Mouse (Mus musculus): Measurements from ENCODE around the gene Rras2. TPM values are rescaled to one million over a fixed set of nuclear protein-coding genes. Genes with fewer than 3 reads are reported as not detected.

Rras2 gene
- 25.6 and 26.6 TPM in 2 replicates for polyA plus RNA-seq (2014; fragmentation: Nextera tagmentation; extraction: Ambion mirVana)

- Histone ChIP-seq H3K9me3 (ENCODE audit: control insufficient read depth, low read length) (no peaks in the 10 kb centered on the region), H3K4me3 (ENCODE audit: low read depth, low read length) (peak within 1 kb of the TSS; percentile 82), H3K4me1 (replicated peaks; ENCODE audit: control insufficient read depth, insufficient read depth, low read length) (peaks cover 6% of the 10 kb centered on the region; the same call in 1 of the 2 replicates), H3K36me3 (ENCODE audit: control insufficient read depth, insufficient read depth, low read length) (no peaks in the 10 kb centered on the region), H3K27ac (ENCODE audit: low read depth, low read length) (peak within 1 kb of the TSS; percentile 89), H3K9ac (ENCODE audit: low read length) (peak within 1 kb of the TSS; percentile 80), H3K27me3 (ENCODE audit: control insufficient read depth, insufficient read depth, low read length) (no peaks in the 10 kb centered on the region), H3K4me2 (ENCODE audit: low read depth, low read length, severe bottlenecking) (peak within 1 kb of the TSS; percentile 85)
- peak; percentile 95 for DNase-seq (ENCODE audit: low spot score)
- under 1% methylated on average over 45 of the region's 55 CpGs for WGBS
- ATAC-seq (replicated peaks; ENCODE audit: low FRiP score), result peak; percentile 99
Observed at GRCm38 (mm10) chr7:114117444-114117905, at the start of gene Rras2. Gene Rras2 (minus strand): TSS chr7:114117781.

- no peak for ATAC-seq (replicated peaks; ENCODE audit: low FRiP score)
- Histone ChIP-seq H3K36me3 (ENCODE audit: control insufficient read depth, insufficient read depth, low read length) (no peaks in the 10 kb centered on the region), H3K27me3 (ENCODE audit: control insufficient read depth, insufficient read depth, low read length) (no peaks in the 10 kb centered on the region), H3K4me1 (replicated peaks; ENCODE audit: control insufficient read depth, insufficient read depth, low read length) (no peaks in the 10 kb centered on the region; the same call in 1 of the 2 replicates), H3K4me3 (ENCODE audit: low read depth, low read length) (no peak overlapping the region), H3K9ac (ENCODE audit: low read length) (no peak overlapping the region), H3K9me3 (ENCODE audit: control insufficient read depth, low read length) (no peaks in the 10 kb centered on the region), H3K27ac (ENCODE audit: low read depth, low read length) (no peak overlapping the region), H3K4me2 (ENCODE audit: low read depth, low read length, severe bottlenecking) (no peak overlapping the region)
- 86% methylated on average over 5 of the region's 5 CpGs for WGBS
- DNase-seq (ENCODE audit: low spot score), result no peak
Observed at GRCm38 (mm10) chr7:114162975-114163374, 45.4 kb upstream of the Rras2 start.

GRCm38 (mm10) chr7:114161101-114161500 is 43.5 kb upstream of the Rras2 start:
- Histone ChIP-seq H3K4me2 (ENCODE audit: low read depth, low read length, severe bottlenecking) (no peak overlapping the region), H3K27ac (ENCODE audit: low read depth, low read length) (no peak overlapping the region), H3K9ac (ENCODE audit: low read length) (no peak overlapping the region), H3K9me3 (ENCODE audit: control insufficient read depth, low read length) (no peaks in the 10 kb centered on the region), H3K4me1 (replicated peaks; ENCODE audit: control insufficient read depth, insufficient read depth, low read length) (no peaks in the 10 kb centered on the region; the same call in 1 of the 2 replicates), H3K27me3 (ENCODE audit: control insufficient read depth, insufficient read depth, low read length) (no peaks in the 10 kb centered on the region), H3K36me3 (ENCODE audit: control insufficient read depth, insufficient read depth, low read length) (no peaks in the 10 kb centered on the region), H3K4me3 (ENCODE audit: low read depth, low read length) (no peak overlapping the region)
- ATAC-seq (replicated peaks; ENCODE audit: low FRiP score), result no peak
- WGBS, result 85% methylated on average over 8 of the region's 8 CpGs
- DNase-seq (ENCODE audit: low spot score), result no peak

- H3K4me3 ChIP-seq (ENCODE audit: low read depth, low read length), result no peak overlapping the region
- no peak overlapping the region for H3K9ac ChIP-seq (ENCODE audit: low read length)
- H3K27ac ChIP-seq (ENCODE audit: low read depth, low read length), result no peak overlapping the region
- H3K4me2 ChIP-seq (ENCODE audit: low read depth, low read length, severe bottlenecking), result no peak overlapping the region
- no peaks in the 10 kb centered on the region for H3K27me3 ChIP-seq (ENCODE audit: control insufficient read depth, insufficient read depth, low read length)
- ATAC-seq (replicated peaks; ENCODE audit: low FRiP score) (peak; percentile 44; the same call in 1 of the 2 replicates), DNase-seq (ENCODE audit: low spot score) (no peak)
- H3K4me1 ChIP-seq (replicated peaks; ENCODE audit: control insufficient read depth, insufficient read depth, low read length), result no peaks in the 10 kb centered on the region; the same call in 1 of the 2 replicates
- 58% methylated on average over 12 of the region's 12 CpGs for WGBS
- no peaks in the 10 kb centered on the region for H3K9me3 ChIP-seq (ENCODE audit: control insufficient read depth, low read length)
- H3K36me3 ChIP-seq (ENCODE audit: control insufficient read depth, insufficient read depth, low read length), result no peaks in the 10 kb centered on the region
Observed at GRCm38 (mm10) chr7:114157716-114158278, 40.2 kb upstream of the Rras2 start.

GRCm38 (mm10) chr7:114156364-114156763 is 38.8 kb upstream of the Rras2 start:
- H3K4me1 ChIP-seq (replicated peaks; ENCODE audit: control insufficient read depth, insufficient read depth, low read length), result no peaks in the 10 kb centered on the region; the same call in 1 of the 2 replicates
- ATAC-seq (replicated peaks; ENCODE audit: low FRiP score) (no peak), DNase-seq (ENCODE audit: low spot score) (no peak)
- WGBS, result 87% methylated on average over 4 of the region's 4 CpGs
- no peak overlapping the region for H3K27ac ChIP-seq (ENCODE audit: low read depth, low read length)
- no peaks in the 10 kb centered on the region for H3K36me3 ChIP-seq (ENCODE audit: control insufficient read depth, insufficient read depth, low read length)
- no peak overlapping the region for H3K4me3 ChIP-seq (ENCODE audit: low read depth, low read length)
- no peak overlapping the region for H3K4me2 ChIP-seq (ENCODE audit: low read depth, low read length, severe bottlenecking)
- no peaks in the 10 kb centered on the region for H3K9me3 ChIP-seq (ENCODE audit: control insufficient read depth, low read length)
- no peak overlapping the region for H3K9ac ChIP-seq (ENCODE audit: low read length)
- H3K27me3 ChIP-seq (ENCODE audit: control insufficient read depth, insufficient read depth, low read length), result no peaks in the 10 kb centered on the region

- 79% methylated on average over 5 of the region's 5 CpGs for whole genome bisulfite sequencing
- Histone ChIP-seq H3K27ac (ENCODE audit: low read depth, low read length) (no peak overlapping the region), H3K9ac (ENCODE audit: low read length) (no peak overlapping the region), H3K4me1 (replicated peaks; ENCODE audit: control insufficient read depth, insufficient read depth, low read length) (no peaks in the 10 kb centered on the region; the same call in 1 of the 2 replicates), H3K4me2 (ENCODE audit: low read depth, low read length, severe bottlenecking) (no peak overlapping the region), H3K36me3 (ENCODE audit: control insufficient read depth, insufficient read depth, low read length) (no peaks in the 10 kb centered on the region), H3K27me3 (ENCODE audit: control insufficient read depth, insufficient read depth, low read length) (no peaks in the 10 kb centered on the region), H3K9me3 (ENCODE audit: control insufficient read depth, low read length) (no peaks in the 10 kb centered on the region), H3K4me3 (ENCODE audit: low read depth, low read length) (no peak overlapping the region)
- ATAC-seq (replicated peaks; ENCODE audit: low FRiP score) (no peak), DNase-seq (ENCODE audit: low spot score) (no peak)
Observed at GRCm38 (mm10) chr7:114155053-114155865, 37.7 kb upstream of the Rras2 start.

GRCm38 (mm10) chr7:114151036-114151780 is 33.6 kb upstream of the Rras2 start:
- no peaks in the 10 kb centered on the region for H3K9me3 ChIP-seq (ENCODE audit: control insufficient read depth, low read length)
- H3K9ac ChIP-seq (ENCODE audit: low read length), result no peak overlapping the region
- H3K27ac ChIP-seq (ENCODE audit: low read depth, low read length), result no peak overlapping the region
- 96% methylated on average over 5 of the region's 5 CpGs for WGBS
- H3K4me1 ChIP-seq (replicated peaks; ENCODE audit: control insufficient read depth, insufficient read depth, low read length), result no peaks in the 10 kb centered on the region
- H3K36me3 ChIP-seq (ENCODE audit: control insufficient read depth, insufficient read depth, low read length), result no peaks in the 10 kb centered on the region
- no peak overlapping the region for H3K4me3 ChIP-seq (ENCODE audit: low read depth, low read length)
- DNase-seq (ENCODE audit: low spot score) (no peak), ATAC-seq (replicated peaks; ENCODE audit: low FRiP score) (no peak)
- H3K4me2 ChIP-seq (ENCODE audit: low read depth, low read length, severe bottlenecking), result no peak overlapping the region
- no peaks in the 10 kb centered on the region for H3K27me3 ChIP-seq (ENCODE audit: control insufficient read depth, insufficient read depth, low read length)

- no peak overlapping the region for H3K4me3 ChIP-seq (ENCODE audit: low read depth, low read length)
- DNase-seq (ENCODE audit: low spot score) (no peak), ATAC-seq (replicated peaks; ENCODE audit: low FRiP score) (no peak)
- H3K9me3 ChIP-seq (ENCODE audit: control insufficient read depth, low read length), result no peaks in the 10 kb centered on the region
- H3K9ac ChIP-seq (ENCODE audit: low read length), result no peak overlapping the region
- H3K4me2 ChIP-seq (ENCODE audit: low read depth, low read length, severe bottlenecking), result no peak overlapping the region
- WGBS, result 93% methylated on average over 6 of the region's 6 CpGs
- H3K27me3 ChIP-seq (ENCODE audit: control insufficient read depth, insufficient read depth, low read length), result no peaks in the 10 kb centered on the region
- H3K36me3 ChIP-seq (ENCODE audit: control insufficient read depth, insufficient read depth, low read length), result no peaks in the 10 kb centered on the region
- H3K27ac ChIP-seq (ENCODE audit: low read depth, low read length), result no peak overlapping the region
- no peaks in the 10 kb centered on the region for H3K4me1 ChIP-seq (replicated peaks; ENCODE audit: control insufficient read depth, insufficient read depth, low read length)
Observed at GRCm38 (mm10) chr7:114149564-114149963, 32.0 kb upstream of the Rras2 start.

All from forebrain, embryonic 11.5 days (tissue).